Mouse (Mus musculus) stomach, embryonic 14.5 days (tissue): ENCODE measurements around the gene Klhdc1. TPM values are rescaled to one million over a fixed set of nuclear protein-coding genes. Genes with fewer than 3 reads are reported as not detected.

Source experiments
- ATAC-seq: fragments of 200-750 bp; cut with Nextera tagmentation; 2 replicates; pipeline ENCODE4 v1.8.0; 2017; ENCODE audit warnings: low read depth, moderate TSS enrichment; ENCODE audit not compliant: insufficient number of reproducible peaks, insufficient read depth, low FRiP score
- H3K27ac ChIP-seq: fragments of 300-500 bp; sonication (generic); 2 replicates; pipeline ENCODE4 v1.5.1; 2014; ENCODE audit warnings: mild to moderate bottlenecking, low read length, moderate library complexity, mixed read lengths
- H3K27me3 ChIP-seq: fragments of 300-500 bp; sonication (generic); 2 replicates; pipeline ENCODE4 v1.6.1; 2014; ENCODE audit warnings: low read length, control low read depth, mixed read lengths; ENCODE audit not compliant: control insufficient read depth, insufficient read depth
- H3K36me3 ChIP-seq: fragments of 300-500 bp; sonication (generic); 2 replicates; pipeline ENCODE4 v1.6.1; 2014; ENCODE audit warnings: mild to moderate bottlenecking, control low read depth, low read length, moderate library complexity, mixed read lengths; ENCODE audit not compliant: control insufficient read depth, insufficient read depth
- H3K4me1 ChIP-seq: fragments of 300-500 bp; sonication (generic); 2 replicates; pipeline ENCODE4 v1.6.1; 2014; ENCODE audit warnings: low read length, control low read depth, mixed read lengths; ENCODE audit not compliant: control insufficient read depth, insufficient read depth
- H3K4me2 ChIP-seq: fragments of 300-500 bp; sonication (generic); replicated peaks from 2 replicates; pipeline ENCODE4 v1.6.1; 2014; ENCODE audit warnings: low read depth, low read length, control low read depth
- H3K4me3 ChIP-seq: fragments of 300-500 bp; sonication (generic); 2 replicates; pipeline ENCODE4 v1.5.1; 2014; ENCODE audit warnings: low read depth, low read length, control low read depth
- H3K9ac ChIP-seq: fragments of 300-500 bp; sonication (generic); replicated peaks from 2 replicates; pipeline ENCODE4 v1.6.1; 2014; ENCODE audit warnings: low read depth, mild to moderate bottlenecking, control low read depth, low read length, moderate library complexity, mixed read lengths
- H3K9me3 ChIP-seq: fragments of 300-500 bp; sonication (generic); 2 replicates; pipeline ENCODE4 v1.6.1; 2016; ENCODE audit warnings: low read depth, low read length, control low read depth; ENCODE audit not compliant: control insufficient read depth
- WGBS: fragments of 180-500 bp; shearing (Covaris S2); extraction: QIAGEN DNeasy Blood & Tissue Kit; methylation state at CpG from one replicate; pipeline ENCODE4 v1.1.7; 2014; 5-methylcytosine and 5-hydroxymethylcytosine counted together
- polyA plus RNA-seq: library from polyadenylated mRNA; unstranded; fragments of >200 nt; fragmentation: Nextera tagmentation; extraction: Ambion mirVana; gene quantifications from 2 replicates; pipeline ENCODE4 v1.2.1, GENCODE M21; 2014

Klhdc1 gene
- polyA plus RNA-seq, 1 experiment from 2014 or later: 7.8 TPM

DNA sequence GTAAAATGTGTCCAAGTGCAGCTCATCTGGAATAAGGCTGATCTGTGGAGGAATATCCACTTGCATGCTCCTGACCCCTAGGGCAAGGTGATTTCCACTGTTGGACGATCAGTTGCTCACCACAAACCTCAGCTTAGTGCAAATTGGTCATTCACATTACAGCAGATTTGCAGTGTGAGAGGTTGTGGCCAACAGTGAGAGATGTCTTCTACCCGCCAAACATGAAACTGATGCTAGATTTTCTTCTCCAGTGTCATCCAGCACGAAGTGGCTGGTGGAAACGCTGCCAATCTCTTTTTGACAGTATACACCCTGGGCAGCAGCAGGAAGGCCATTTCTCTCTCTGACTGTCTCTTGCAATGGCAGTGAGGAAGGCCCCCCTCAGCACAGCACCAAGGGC is 54.7 kb downstream of the Klhdc1 start:
- WGBS: 75% methylated on average over 4 of the region's 4 CpGs
- ATAC-seq: no peak
- H3K9ac ChIP-seq: peak overlapping the region; percentile 94; the same call in 1 of the 2 replicates

DNA sequence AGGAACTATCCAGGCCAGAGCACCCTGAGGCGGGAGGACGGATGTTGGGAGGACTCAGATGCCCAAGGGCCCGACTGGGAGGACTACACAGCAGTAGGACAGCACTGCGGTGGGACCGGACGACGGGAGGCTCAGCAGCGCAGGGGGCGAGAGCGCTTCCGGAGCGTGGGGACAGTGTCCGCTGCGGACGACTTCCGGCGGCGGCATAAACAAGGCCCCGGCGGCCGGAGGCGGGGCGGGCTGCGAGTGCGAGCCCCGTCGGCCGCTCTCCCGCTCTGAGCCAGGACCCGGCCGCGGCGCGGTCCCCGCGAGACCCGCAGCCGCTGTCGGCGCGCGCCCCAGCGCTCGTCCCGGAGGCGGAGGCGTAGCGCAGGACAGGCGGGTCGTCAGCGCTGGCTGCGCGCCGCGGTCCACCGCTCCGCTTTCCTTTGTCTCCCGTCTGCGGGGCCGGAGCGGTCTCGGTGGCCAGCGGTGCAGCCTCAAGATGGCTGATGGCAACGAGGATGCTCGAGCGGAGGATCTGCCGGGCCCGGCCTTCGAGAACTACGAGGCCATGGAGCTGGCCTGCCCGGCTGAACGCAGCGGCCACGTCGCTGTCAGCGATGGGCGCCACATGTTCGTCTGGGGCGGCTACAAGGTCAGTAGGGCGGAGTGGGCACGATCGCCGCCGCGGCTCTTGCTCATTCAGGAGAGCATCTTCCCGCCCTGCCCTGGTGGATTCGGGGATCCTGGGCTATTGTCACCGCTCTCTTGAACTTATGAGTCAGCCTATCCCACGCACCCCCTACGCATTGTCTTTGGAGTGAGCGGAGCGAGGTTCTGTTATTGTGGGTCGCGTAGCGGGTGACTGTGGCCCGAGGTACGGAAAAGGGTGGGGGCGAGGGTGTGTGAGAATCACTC is 55.8 kb downstream of the Klhdc1 start, which contains the start of gene Klhdc2:
Gene Klhdc2 (plus strand): TSS at position 171 of the 900 bp plus-strand sequence.
- ATAC-seq: peak; percentile 95
- peaks cover 11% of the 10 kb centered on the region for H3K4me1 ChIP-seq
- peak within 1 kb of the TSS; percentile 94 for H3K9ac ChIP-seq
- H3K27ac ChIP-seq: peak within 1 kb of the TSS; percentile 96
- under 1% methylated on average over 98 of the region's 98 CpGs for WGBS
- H3K27me3 ChIP-seq: no peaks in the 10 kb centered on the region
- H3K4me3 ChIP-seq: peak within 1 kb of the TSS; percentile 97
- peaks cover 4% of the 10 kb centered on the region for H3K36me3 ChIP-seq
- no peaks in the 10 kb centered on the region for H3K9me3 ChIP-seq
- peak within 1 kb of the TSS; percentile 69 for H3K4me2 ChIP-seq

More for the DNA sequence above, 54.7 kb downstream of the Klhdc1 start:
- H3K27ac ChIP-seq: peak overlapping the region; percentile 33
- no peaks in the 10 kb centered on the region; the same call in 1 of the 2 replicates for H3K36me3 ChIP-seq
- H3K9me3 ChIP-seq: no peaks in the 10 kb centered on the region
- H3K27me3 ChIP-seq: no peaks in the 10 kb centered on the region
- peaks cover 11% of the 10 kb centered on the region for H3K4me1 ChIP-seq
- H3K4me2 ChIP-seq: peak overlapping the region; percentile 69
- H3K4me3 ChIP-seq: peak overlapping the region; percentile 97

DNA sequence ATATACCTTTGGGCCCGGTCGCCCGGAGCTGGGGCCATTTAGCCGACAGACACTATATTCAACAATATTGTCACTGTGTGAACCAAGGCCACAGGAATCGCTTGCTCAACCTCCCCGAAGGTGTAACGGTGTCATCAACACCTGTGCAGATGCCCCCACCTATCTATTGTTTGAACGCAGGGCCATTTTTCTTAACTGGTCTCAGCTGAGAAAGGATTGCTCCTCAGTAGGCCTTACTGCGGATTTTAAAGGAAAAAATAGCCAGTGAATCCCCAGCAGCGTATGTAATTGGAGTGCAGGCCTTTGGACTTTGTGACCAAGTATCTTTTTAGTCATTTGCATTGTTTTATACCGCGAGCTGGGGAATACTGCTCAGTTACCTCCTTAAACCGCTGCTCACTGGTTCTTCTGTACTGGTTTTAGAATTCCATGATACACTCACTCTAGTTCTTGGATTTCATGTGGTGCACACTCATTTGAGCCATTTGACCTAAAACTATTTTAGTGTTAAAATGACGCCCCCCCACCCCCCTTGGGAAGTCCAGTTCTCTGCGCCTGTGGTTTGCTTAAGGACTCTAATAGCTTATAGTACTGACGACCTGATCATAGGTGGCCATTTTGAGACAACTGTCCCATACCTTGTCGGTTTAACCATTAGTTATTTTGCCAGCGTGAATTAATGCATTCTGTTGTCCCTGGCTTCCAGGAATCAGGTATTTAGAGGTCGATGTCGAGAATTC is 56.6 kb downstream of the Klhdc1 start:
- 15% methylated on average over 20 of the region's 20 CpGs for WGBS
- Histone ChIP-seq H3K27me3 (no peaks in the 10 kb centered on the region), H3K36me3 (peaks cover 12% of the 10 kb centered on the region), H3K9me3 (no peaks in the 10 kb centered on the region), H3K9ac (peak overlapping the region; percentile 94), H3K4me1 (peaks cover 11% of the 10 kb centered on the region), H3K27ac (peak overlapping the region; percentile 96), H3K4me2 (peak overlapping the region; percentile 69), H3K4me3 (peak overlapping the region; percentile 97)
- ATAC-seq: no peak

DNA sequence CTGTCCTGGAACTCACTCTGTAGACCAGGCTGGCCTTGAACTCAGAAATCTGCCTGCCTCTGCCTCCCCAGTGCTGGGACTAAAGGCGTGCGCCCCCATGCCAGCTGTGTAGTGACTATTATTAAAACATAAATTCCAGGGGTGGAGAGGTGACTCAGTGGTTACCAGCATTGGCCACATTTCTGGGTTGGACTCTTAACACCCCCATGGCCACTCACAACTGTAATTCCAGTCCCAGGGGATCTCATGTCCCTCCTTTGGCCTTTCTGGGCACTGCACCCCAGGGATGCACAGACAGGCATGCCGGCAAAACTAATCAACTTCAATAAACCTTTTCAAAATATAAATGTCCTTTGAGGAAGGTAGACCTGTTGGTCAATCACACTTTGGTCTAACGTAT is 57.3 kb downstream of the Klhdc1 start:
- peaks cover 11% of the 10 kb centered on the region for H3K4me1 ChIP-seq
- ATAC-seq: no peak
- H3K4me2 ChIP-seq: peak overlapping the region; percentile 69; the same call in 1 of the 2 replicates
- H3K27me3 ChIP-seq: no peaks in the 10 kb centered on the region
- H3K4me3 ChIP-seq: peak overlapping the region; percentile 97; the same call in 1 of the 2 replicates
- H3K27ac ChIP-seq: no peak overlapping the region
- no peaks in the 10 kb centered on the region for H3K9me3 ChIP-seq
- WGBS: 94% methylated on average over 4 of the region's 4 CpGs
- H3K9ac ChIP-seq: no peak overlapping the region
- H3K36me3 ChIP-seq: peaks cover 17% of the 10 kb centered on the region

DNA sequence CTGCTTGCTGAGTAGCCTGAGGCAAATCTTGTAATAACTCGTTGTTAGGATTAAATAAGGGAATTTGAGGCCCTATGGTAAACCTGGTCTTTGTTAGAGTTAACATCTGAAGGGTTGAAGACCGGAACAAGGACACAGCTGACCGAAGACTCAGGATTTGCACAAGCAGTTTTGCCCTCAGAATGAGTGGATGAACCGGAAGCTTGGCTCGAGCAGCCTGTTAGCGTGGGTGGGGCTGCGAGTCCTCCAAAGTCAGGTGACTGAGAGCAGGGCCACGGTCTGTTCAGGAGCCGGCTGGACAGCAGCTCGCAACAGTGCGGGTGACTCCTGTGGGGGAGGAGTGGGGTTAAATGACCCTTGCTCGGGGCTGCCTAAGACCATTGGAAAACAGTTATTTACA is 58.3 kb downstream of the Klhdc1 start:
- 63% methylated on average over 12 of the region's 12 CpGs for WGBS
- no peaks in the 10 kb centered on the region for H3K27me3 ChIP-seq
- ATAC-seq: no peak
- H3K9me3 ChIP-seq: no peaks in the 10 kb centered on the region
- no peak overlapping the region; the same call in 1 of the 2 replicates for H3K4me2 ChIP-seq
- peaks cover 23% of the 10 kb centered on the region for H3K36me3 ChIP-seq
- H3K4me1 ChIP-seq: peaks cover 11% of the 10 kb centered on the region
- H3K9ac ChIP-seq: no peak overlapping the region
- H3K4me3 ChIP-seq: no peak overlapping the region
- H3K27ac ChIP-seq: no peak overlapping the region

DNA sequence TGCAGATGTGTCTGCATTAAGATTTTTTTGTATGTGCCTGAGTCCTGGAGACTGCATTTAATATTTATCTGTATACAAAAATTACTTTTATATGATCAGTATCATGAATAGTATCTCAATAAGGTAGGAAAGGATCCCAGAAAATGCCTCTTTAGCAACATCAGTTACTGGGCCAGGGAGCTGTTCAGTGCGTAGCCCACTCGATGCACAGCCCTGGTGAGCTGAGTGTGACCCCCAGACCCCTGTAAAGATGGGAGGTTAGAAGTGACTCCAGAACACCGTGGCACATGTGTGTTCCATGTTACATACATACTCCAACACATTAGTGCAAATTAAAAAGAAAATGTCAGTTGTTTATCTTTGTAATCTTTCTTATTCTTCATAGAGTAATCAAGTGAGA is 58.9 kb downstream of the Klhdc1 start:
- H3K9ac ChIP-seq: no peak overlapping the region
- no peaks in the 10 kb centered on the region for H3K9me3 ChIP-seq
- peaks cover 28% of the 10 kb centered on the region for H3K36me3 ChIP-seq
- H3K27ac ChIP-seq: no peak overlapping the region
- WGBS: 84% methylated on average over 3 of the region's 3 CpGs
- H3K4me3 ChIP-seq: no peak overlapping the region
- H3K4me1 ChIP-seq: peaks cover 11% of the 10 kb centered on the region
- no peak for ATAC-seq
- no peak overlapping the region for H3K4me2 ChIP-seq
- no peaks in the 10 kb centered on the region for H3K27me3 ChIP-seq

DNA sequence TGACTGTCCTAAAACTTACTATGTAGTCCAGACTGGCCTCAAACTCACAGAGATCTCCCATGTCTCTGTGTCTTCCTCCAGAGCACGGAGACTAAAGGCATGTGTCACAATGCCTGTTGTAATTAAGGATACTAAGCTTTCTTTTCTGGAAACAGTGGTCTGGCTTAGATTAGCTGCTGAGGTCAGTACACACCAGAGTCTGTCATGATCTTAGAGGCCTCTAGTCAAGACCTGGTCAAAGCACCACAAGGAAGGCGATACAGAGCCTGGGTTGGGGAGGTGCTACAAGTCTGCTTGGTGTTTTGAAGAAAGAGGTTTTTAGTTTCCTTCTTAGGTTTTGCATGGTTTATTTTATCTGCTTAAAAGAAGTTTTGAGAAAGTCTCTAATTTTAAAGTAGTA is 59.4 kb downstream of the Klhdc1 start:
- H3K4me3 ChIP-seq: no peak overlapping the region
- H3K27me3 ChIP-seq: no peaks in the 10 kb centered on the region
- H3K9me3 ChIP-seq: no peaks in the 10 kb centered on the region
- no peak for ATAC-seq
- WGBS: 86% methylated on average over 2 of the region's 2 CpGs
- peaks cover 34% of the 10 kb centered on the region for H3K36me3 ChIP-seq
- no peak overlapping the region for H3K4me2 ChIP-seq
- no peak overlapping the region for H3K9ac ChIP-seq
- peaks cover 11% of the 10 kb centered on the region for H3K4me1 ChIP-seq
- no peak overlapping the region for H3K27ac ChIP-seq

DNA sequence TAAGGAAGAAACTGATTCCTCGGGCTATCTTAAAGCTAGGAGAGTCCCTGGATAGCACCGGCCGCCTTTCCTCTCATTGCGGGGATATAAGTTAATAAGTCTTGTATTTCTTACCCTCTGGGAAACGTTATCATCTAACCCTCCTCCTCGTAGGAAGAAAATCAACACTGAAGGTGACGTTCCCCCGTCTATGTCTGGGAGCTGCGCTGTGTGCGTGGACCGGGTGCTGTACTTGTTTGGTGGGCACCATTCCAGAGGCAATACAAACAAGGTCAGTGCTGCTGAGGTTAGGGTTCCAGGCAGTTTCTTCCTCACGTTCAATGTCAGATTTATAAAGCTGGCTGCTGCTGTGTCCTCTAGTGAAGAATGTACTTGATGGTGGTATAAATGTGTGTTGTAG is 61.2 kb downstream of the Klhdc1 start:
- ATAC-seq: no peak
- Histone ChIP-seq H3K4me3 (no peak overlapping the region), H3K36me3 (peaks cover 52% of the 10 kb centered on the region), H3K27ac (no peak overlapping the region), H3K9ac (no peak overlapping the region), H3K27me3 (no peaks in the 10 kb centered on the region), H3K4me2 (no peak overlapping the region), H3K9me3 (no peaks in the 10 kb centered on the region), H3K4me1 (peaks cover 11% of the 10 kb centered on the region)
- 95% methylated on average over 12 of the region's 12 CpGs for WGBS
